Mouse (Mus musculus) hindbrain, embryonic 13.5 days (tissue): Measurements from ENCODE around the gene Rpl35. TPM values are rescaled to one million over a fixed set of nuclear protein-coding genes. Genes with fewer than 3 reads are reported as not detected.

ENCODE experiments used
- ATAC-seq: fragments of 200-750 bp; cut with Nextera tagmentation; 2 replicates; pipeline ENCODE4 v1.8.0; 2017; ENCODE audit warnings: moderate TSS enrichment; ENCODE audit not compliant: low FRiP score
- H3K27ac ChIP-seq: fragments of 300-500 bp; sonication (generic); 2 replicates; pipeline ENCODE4 v1.5.1; 2015; ENCODE audit warnings: inconsistent platforms, mild to moderate bottlenecking, moderate library complexity
- H3K27me3 ChIP-seq: fragments of 300-500 bp; sonication (generic); 2 replicates; pipeline ENCODE4 v1.6.1; 2015; ENCODE audit warnings: mild to moderate bottlenecking, inconsistent platforms
- H3K36me3 ChIP-seq: fragments of 300-500 bp; sonication (generic); 2 replicates; pipeline ENCODE4 v1.6.1; 2015; ENCODE audit warnings: mild to moderate bottlenecking, inconsistent platforms
- H3K4me1 ChIP-seq: fragments of 300-500 bp; sonication (generic); replicated peaks from 2 replicates; pipeline ENCODE4 v1.6.1; 2015; ENCODE audit warnings: inconsistent platforms
- H3K4me2 ChIP-seq: fragments of 300-500 bp; sonication (generic); 2 replicates; pipeline ENCODE4 v1.6.1; 2015; ENCODE audit warnings: inconsistent platforms, mild to moderate bottlenecking, moderate library complexity
- H3K4me3 ChIP-seq: fragments of 300-500 bp; sonication (generic); 2 replicates; pipeline ENCODE4 v1.5.1; 2015; ENCODE audit warnings: mild to moderate bottlenecking, inconsistent platforms
- H3K9ac ChIP-seq: fragments of 300-500 bp; sonication (generic); 2 replicates; pipeline ENCODE4 v1.6.1; 2015; ENCODE audit warnings: mild to moderate bottlenecking, inconsistent platforms
- H3K9me3 ChIP-seq: fragments of 300-500 bp; sonication (generic); 2 replicates; pipeline ENCODE4 v1.6.1; 2016; ENCODE audit warnings: inconsistent platforms
- WGBS: fragments of 180-500 bp; shearing (Covaris S2); methylation state at CpG from one replicate; pipeline ENCODE4 v1.1.7; 2015; 5-methylcytosine and 5-hydroxymethylcytosine counted together
- polyA plus RNA-seq: library from polyadenylated mRNA; unstranded; fragments of >200 nt; fragmentation: Nextera tagmentation; extraction: Ambion mirVana; gene quantifications from 2 replicates; pipeline ENCODE4 v1.2.1, GENCODE M21; 2015

Gene Rpl35
- polyA plus RNA-seq, 1 experiment from 2014 or later: 760 TPM

DNA sequence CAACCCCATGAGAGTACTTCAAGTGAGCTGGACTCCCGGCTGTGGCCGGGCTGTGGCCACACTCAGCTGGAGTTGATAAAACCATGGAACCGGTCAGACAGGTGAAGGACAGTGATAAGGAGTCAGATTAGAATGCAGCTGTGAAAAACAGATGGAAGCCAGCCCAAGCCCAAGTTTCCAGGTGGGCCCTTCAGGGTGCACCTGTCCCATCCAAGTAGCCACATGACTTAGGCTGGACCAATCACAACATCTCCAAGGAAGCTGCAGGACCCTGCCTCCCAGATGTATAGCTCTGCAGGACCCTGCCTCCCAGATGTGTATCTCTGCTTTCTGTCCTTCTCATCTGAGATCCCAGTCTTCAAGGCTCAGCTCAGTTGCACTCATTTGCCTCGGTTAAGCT is 13.4 kb downstream of the Rpl35 start:
- H3K9me3 ChIP-seq: no peaks in the 10 kb centered on the region
- H3K9ac ChIP-seq: no peak overlapping the region
- no peak overlapping the region for H3K4me3 ChIP-seq
- peaks cover 6% of the 10 kb centered on the region; the same call in 1 of the 2 replicates for H3K4me1 ChIP-seq
- H3K4me2 ChIP-seq: no peak overlapping the region
- no peak overlapping the region for H3K27ac ChIP-seq
- WGBS: 80% methylated on average over 4 of the region's 4 CpGs
- no peak for ATAC-seq
- peaks cover 4% of the 10 kb centered on the region; the same call in 1 of the 2 replicates for H3K27me3 ChIP-seq
- H3K36me3 ChIP-seq: no peaks in the 10 kb centered on the region

GRCm38 (mm10) chr2:38988929-38989328 is 16.5 kb downstream of the Rpl35 start:
- 91% methylated on average over 2 of the region's 2 CpGs for WGBS
- Histone ChIP-seq H3K4me2 (no peak overlapping the region), H3K4me1 (peaks cover 6% of the 10 kb centered on the region; the same call in 1 of the 2 replicates), H3K27me3 (no peaks in the 10 kb centered on the region), H3K27ac (no peak overlapping the region), H3K4me3 (no peak overlapping the region), H3K9ac (no peak overlapping the region), H3K36me3 (no peaks in the 10 kb centered on the region), H3K9me3 (no peaks in the 10 kb centered on the region)
- no peak for ATAC-seq

GRCm38 (mm10) chr2:38987803-38988510 is 17.5 kb downstream of the Rpl35 start:
- 80% methylated on average over 6 of the region's 6 CpGs for WGBS
- ATAC-seq: no peak

GRCm38 (mm10) chr2:38987371-38987770 is 18.1 kb downstream of the Rpl35 start:
- Histone ChIP-seq H3K4me3 (no peak overlapping the region), H3K27ac (no peak overlapping the region), H3K4me1 (0 out of 2 replicates have a peak, but pooled peaks cover under 1% of the 10 kb centered on the region), H3K36me3 (no peaks in the 10 kb centered on the region), H3K9ac (no peak overlapping the region), H3K27me3 (no peaks in the 10 kb centered on the region), H3K9me3 (no peaks in the 10 kb centered on the region), H3K4me2 (no peak overlapping the region)
- 66% methylated on average over 1 of the region's 1 CpGs for WGBS
- no peak for ATAC-seq

More at GRCm38 (mm10) chr2:38987803-38988510, 17.5 kb downstream of the Rpl35 start:
- H3K9ac ChIP-seq: no peak overlapping the region
- no peak overlapping the region for H3K4me2 ChIP-seq
- H3K27ac ChIP-seq: no peak overlapping the region
- H3K4me3 ChIP-seq: no peak overlapping the region
- no peaks in the 10 kb centered on the region for H3K36me3 ChIP-seq
- H3K4me1 ChIP-seq: peaks cover 6% of the 10 kb centered on the region; the same call in 1 of the 2 replicates
- no peaks in the 10 kb centered on the region for H3K27me3 ChIP-seq
- H3K9me3 ChIP-seq: no peaks in the 10 kb centered on the region

- Histone ChIP-seq H3K36me3 (no peaks in the 10 kb centered on the region), H3K27me3 (no peaks in the 10 kb centered on the region), H3K4me2 (no peak overlapping the region), H3K9ac (no peak overlapping the region), H3K4me1 (no peaks in the 10 kb centered on the region), H3K9me3 (no peaks in the 10 kb centered on the region), H3K4me3 (no peak overlapping the region), H3K27ac (no peak overlapping the region)
- no peak for ATAC-seq
- WGBS: 93% methylated on average over 3 of the region's 3 CpGs
These were observed 18.8 kb downstream of the Rpl35 start for GRCm38 (mm10) chr2:38986580-38986979.

DNA sequence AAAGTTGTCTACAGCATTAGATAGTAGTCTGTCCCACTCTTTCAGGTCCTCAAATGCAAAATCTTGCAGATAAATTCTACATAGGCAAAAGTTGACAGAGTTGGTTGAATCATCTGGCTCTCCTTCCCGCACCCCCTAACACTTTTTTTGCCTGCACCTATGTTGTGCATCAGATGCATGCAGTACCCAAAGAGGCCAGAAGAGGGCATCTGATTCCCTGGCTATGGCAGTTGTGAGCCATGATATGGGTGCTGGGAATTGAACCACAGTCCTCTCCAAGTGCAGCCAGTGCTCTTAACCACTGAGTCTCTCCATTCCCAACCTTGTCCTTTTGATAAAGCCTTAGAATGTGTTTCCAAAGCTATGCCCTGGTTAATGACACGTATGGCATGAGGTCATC is 22.0 kb downstream of the Rpl35 start:
- Histone ChIP-seq H3K27me3 (no peaks in the 10 kb centered on the region), H3K27ac (no peak overlapping the region), H3K36me3 (no peaks in the 10 kb centered on the region), H3K4me1 (no peaks in the 10 kb centered on the region), H3K4me3 (no peak overlapping the region), H3K9me3 (no peaks in the 10 kb centered on the region), H3K9ac (no peak overlapping the region), H3K4me2 (no peak overlapping the region)
- 97% methylated on average over 2 of the region's 2 CpGs for WGBS
- no peak for ATAC-seq

- ATAC-seq: no peak
- no peaks in the 10 kb centered on the region for H3K36me3 ChIP-seq
- no peak overlapping the region for H3K4me3 ChIP-seq
- no peaks in the 10 kb centered on the region for H3K27me3 ChIP-seq
- no peak overlapping the region for H3K9ac ChIP-seq
- no peaks in the 10 kb centered on the region for H3K4me1 ChIP-seq
- 57% methylated on average over 4 of the region's 4 CpGs for WGBS
- H3K4me2 ChIP-seq: no peak overlapping the region
- H3K27ac ChIP-seq: no peak overlapping the region
- no peaks in the 10 kb centered on the region for H3K9me3 ChIP-seq
These were observed 27.6 kb downstream of the Rpl35 start for GRCm38 (mm10) chr2:38977837-38978236.

GRCm38 (mm10) chr2:38975941-38976805 is 29.3 kb downstream of the Rpl35 start:
- Histone ChIP-seq H3K27me3 (no peaks in the 10 kb centered on the region), H3K4me2 (no peak overlapping the region), H3K36me3 (no peaks in the 10 kb centered on the region), H3K4me3 (no peak overlapping the region), H3K4me1 (no peaks in the 10 kb centered on the region), H3K9ac (no peak overlapping the region), H3K27ac (no peak overlapping the region), H3K9me3 (no peaks in the 10 kb centered on the region)
- ATAC-seq: no peak
- WGBS: 83% methylated on average over 20 of the region's 21 CpGs

- no peak overlapping the region for H3K9ac ChIP-seq
- WGBS: 82% methylated on average over 3 of the region's 3 CpGs
- no peaks in the 10 kb centered on the region for H3K27me3 ChIP-seq
- no peaks in the 10 kb centered on the region for H3K4me1 ChIP-seq
- no peaks in the 10 kb centered on the region for H3K9me3 ChIP-seq
- H3K4me2 ChIP-seq: no peak overlapping the region
- no peak for ATAC-seq
- no peaks in the 10 kb centered on the region for H3K36me3 ChIP-seq
- H3K4me3 ChIP-seq: no peak overlapping the region
- H3K27ac ChIP-seq: no peak overlapping the region
These were observed 30.2 kb downstream of the Rpl35 start for GRCm38 (mm10) chr2:38975181-38975580.

- Histone ChIP-seq H3K9me3 (no peaks in the 10 kb centered on the region), H3K4me1 (no peaks in the 10 kb centered on the region), H3K36me3 (no peaks in the 10 kb centered on the region), H3K27ac (no peak overlapping the region), H3K27me3 (no peaks in the 10 kb centered on the region), H3K4me2 (no peak overlapping the region), H3K4me3 (no peak overlapping the region), H3K9ac (no peak overlapping the region)
- ATAC-seq: no peak
- WGBS: 60% methylated on average over 2 of the region's 2 CpGs
These were observed 31.3 kb downstream of the Rpl35 start for GRCm38 (mm10) chr2:38974171-38974570.

GRCm38 (mm10) chr2:38973701-38974100 is 31.7 kb downstream of the Rpl35 start:
- no peak overlapping the region for H3K27ac ChIP-seq
- H3K27me3 ChIP-seq: no peaks in the 10 kb centered on the region
- H3K4me3 ChIP-seq: no peak overlapping the region
- no peaks in the 10 kb centered on the region for H3K4me1 ChIP-seq
- H3K9me3 ChIP-seq: no peaks in the 10 kb centered on the region
- no peak overlapping the region for H3K4me2 ChIP-seq
- H3K36me3 ChIP-seq: no peaks in the 10 kb centered on the region
- no peak for ATAC-seq
- H3K9ac ChIP-seq: no peak overlapping the region
- WGBS: 86% methylated on average over 7 of the region's 7 CpGs

DNA sequence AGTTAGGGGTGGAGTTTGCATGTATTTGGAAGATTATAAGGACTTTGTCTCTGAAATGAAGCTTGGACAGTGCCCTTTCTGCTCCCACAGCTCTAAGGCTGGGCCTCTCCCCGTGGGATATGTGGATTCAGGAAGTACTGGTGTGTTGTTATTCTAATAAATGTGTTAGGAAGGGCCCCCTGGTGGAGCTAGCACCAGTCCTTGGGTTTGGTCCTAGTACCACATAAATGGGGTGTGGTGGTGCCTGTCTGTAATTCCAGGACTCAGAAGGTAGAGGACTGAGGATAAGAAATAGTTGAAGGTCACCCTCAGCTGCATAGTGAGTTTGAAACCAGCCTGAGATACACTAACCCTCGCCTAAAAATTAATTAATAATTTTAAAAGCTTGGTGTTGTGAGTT is 32.2 kb downstream of the Rpl35 start:
- H3K27ac ChIP-seq: no peak overlapping the region
- no peak overlapping the region for H3K9ac ChIP-seq
- H3K4me3 ChIP-seq: no peak overlapping the region
- H3K4me1 ChIP-seq: no peaks in the 10 kb centered on the region
- no peaks in the 10 kb centered on the region for H3K27me3 ChIP-seq
- WGBS: 38% methylated on average over 2 of the region's 2 CpGs
- H3K4me2 ChIP-seq: no peak overlapping the region
- no peaks in the 10 kb centered on the region for H3K36me3 ChIP-seq
- no peaks in the 10 kb centered on the region for H3K9me3 ChIP-seq
- no peak for ATAC-seq
